Mouse (Mus musculus) G1E (cell line): ENCODE results near the gene Slc35b2.

Source experiments
- CTCF ChIP-seq: IDR thresholded peaks from 2 replicates; pipeline ENCODE4 v1.5.1; 2012; ENCODE audit warnings: low read depth, low read length, inconsistent platforms, mixed read lengths
- GATA1 ChIP-seq: IDR thresholded peaks from 2 replicates; pipeline ENCODE4 v1.6.1; 2012; ENCODE audit warnings: borderline replicate concordance, low read length, inconsistent platforms, mixed read lengths
- TAL1 ChIP-seq: conservative IDR thresholded peaks from 2 replicates; pipeline ENCODE4 v1.6.1; 2012; ENCODE audit warnings: low read depth, low read length, inconsistent platforms, mixed read lengths

DNA sequence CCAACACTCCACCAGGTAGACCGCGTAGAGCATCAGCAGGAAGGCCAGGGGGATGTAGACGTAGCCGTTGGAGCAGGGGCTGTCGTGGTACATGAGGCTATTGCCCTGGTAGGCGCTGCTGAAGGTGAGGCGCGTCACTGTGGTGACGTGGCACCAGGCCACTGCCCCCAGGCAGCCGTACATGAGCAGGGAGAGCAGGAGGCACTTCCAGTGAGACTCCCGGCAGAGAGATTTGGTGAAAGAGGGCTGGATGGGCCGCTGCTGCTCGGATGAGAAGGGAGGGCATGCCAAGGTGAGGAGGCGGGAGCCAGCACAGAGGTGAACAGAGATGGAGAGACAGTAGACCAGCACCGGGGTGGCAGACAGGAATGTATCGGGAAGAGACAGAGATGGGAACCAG is 16.7 kb upstream of the Slc35b2 start:
- no peak for TF ChIP-seq GATA1
- no peak for TF ChIP-seq CTCF
- no peak for TF ChIP-seq TAL1
